Mouse (Mus musculus): ENCODE measurements around the gene Ifna7.
"Not testable (repeated sequence)": the region's sequence is repeated elsewhere in the genome, so short reads cannot be mapped to it uniquely, and the experiment has no call there.

DNA sequence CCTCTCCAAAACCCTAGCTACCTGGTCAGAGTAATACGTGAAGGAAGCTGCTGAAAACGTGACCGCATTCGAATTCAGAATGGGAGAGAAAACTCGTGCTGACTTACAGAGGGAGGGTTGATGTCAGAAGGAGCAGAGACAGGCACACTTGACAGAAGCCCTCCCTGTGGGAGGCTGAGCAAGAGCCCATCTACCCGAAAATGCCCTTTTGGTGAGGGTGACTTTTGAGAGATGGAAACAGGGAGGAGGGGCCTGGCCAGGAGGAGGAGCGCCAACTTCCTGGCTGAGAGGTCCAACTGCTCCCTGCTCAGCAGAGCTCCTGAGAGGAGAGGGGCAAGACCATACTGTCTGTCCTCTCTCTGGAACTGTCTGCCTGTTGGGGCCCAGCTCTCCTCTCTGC, 16.7 kb upstream of the Ifna7 start, which contains the start of gene Gm13285:
- not testable (repeated sequence) for TF ChIP-seq CTCF (IDR thresholded peaks at IDR 0.05; ENCODE audit: borderline replicate concordance, insufficient read depth, low read depth, low read length); POLR2A (IDR thresholded peaks at IDR 0.05; ENCODE audit: borderline replicate concordance, insufficient read depth, low read length)

All from cerebellum, adult 2 months (tissue).